Mouse (Mus musculus) lung, adult 2 months (tissue): ENCODE measurements around the gene Tnrc6a. TPM values are rescaled to one million over a fixed set of nuclear protein-coding genes. Genes with fewer than 3 reads are reported as not detected.

Source experiments
- DNase-seq: peaks from one replicate; pipeline ENCODE4 v3.0.0; 2022
- H3K4me1 ChIP-seq: fragments of 200-500 bp; 2 replicates; pipeline ENCODE4 v1.6.1; 2011; ENCODE audit warnings: low read length; ENCODE audit not compliant: control insufficient read depth, insufficient read depth
- H3K4me3 ChIP-seq: fragments of 200-500 bp; replicated peaks from 2 replicates; pipeline ENCODE3; 2011; ENCODE audit warnings: low read depth, mild to moderate bottlenecking, control low read depth, low read length; ENCODE audit errors: extremely low read depth
- CTCF ChIP-seq: fragments of 200-500 bp; IDR thresholded peaks from 2 replicates; pipeline ENCODE4 v1.5.1; 2011; ENCODE audit warnings: mild to moderate bottlenecking, low read length, control low read depth; ENCODE audit not compliant: insufficient read depth
- POLR2A ChIP-seq: fragments of 200-500 bp; IDR thresholded peaks from 2 replicates; pipeline ENCODE4 v1.6.1; 2011; ENCODE audit warnings: low read depth, mild to moderate bottlenecking, control low read depth, low read length, borderline replicate concordance; ENCODE audit errors: extremely low read depth
- WGBS: fragments of 180-500 bp; shearing (Covaris S2); methylation state at CpG from one replicate; pipeline ENCODE4 v1.1.7; 2018; 5-methylcytosine and 5-hydroxymethylcytosine counted together
- polyA plus RNA-seq: library from polyadenylated mRNA; depleted of rRNA; stranded (reverse); fragments of >200 nt; gene quantifications from 2 replicates; pipeline ENCODE4 v1.2.3, GENCODE M21; 2012

Tnrc6a gene
- polyA plus RNA-seq, 1 experiment = 33.2 TPM

GRCm38 (mm10) chr7:123177215-123177614 is 53.5 kb downstream of the Tnrc6a start:
- no peak for DNase-seq
- Histone ChIP-seq H3K4me3 (no peak overlapping the region), H3K4me1 (no peaks in the 10 kb centered on the region)
- no peak for TF ChIP-seq POLR2A
- no peak for TF ChIP-seq CTCF

DNA sequence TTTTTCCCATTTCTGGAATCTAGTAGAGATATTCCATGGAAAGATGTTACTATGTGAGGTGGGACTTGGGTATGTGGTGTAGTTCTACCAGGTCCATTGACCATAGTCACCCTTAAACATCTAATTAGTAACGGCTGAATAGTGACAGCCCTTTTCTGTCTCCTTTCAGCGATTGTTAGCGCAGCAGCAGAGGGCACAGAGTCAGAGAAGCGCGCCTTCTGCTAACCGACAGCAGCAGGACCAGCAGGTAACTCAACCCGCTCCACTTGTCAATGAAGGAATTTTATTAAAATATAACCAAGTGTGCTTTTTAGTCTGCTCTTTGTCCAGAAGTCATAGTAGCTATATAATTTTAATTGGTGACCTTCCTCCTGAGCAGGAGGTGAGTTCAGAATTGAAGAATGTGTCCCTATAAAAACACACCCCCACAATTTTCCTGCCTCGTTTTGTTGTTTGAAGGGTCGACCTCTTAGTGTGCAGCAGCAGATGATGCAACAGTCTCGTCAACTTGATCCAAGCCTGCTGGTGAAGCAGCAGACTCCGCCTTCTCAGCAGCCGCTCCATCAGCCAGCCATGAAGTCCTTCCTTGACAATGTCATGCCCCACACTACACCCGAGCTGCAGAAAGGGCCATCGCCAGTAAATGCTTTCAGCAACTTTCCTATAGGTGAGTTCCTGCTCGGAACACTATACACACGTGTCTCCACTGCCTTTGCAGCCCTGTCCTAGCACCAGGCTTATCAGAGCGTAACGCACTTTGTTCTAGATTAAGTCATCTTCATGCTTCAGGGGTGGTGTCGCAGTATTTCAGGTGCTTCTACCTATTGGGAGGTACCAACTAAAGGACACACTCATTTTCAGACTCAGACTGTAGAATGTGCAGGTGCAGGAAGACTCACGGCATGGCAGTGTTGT is 58.4 kb downstream of the Tnrc6a start:
- H3K4me3 ChIP-seq = no peak overlapping the region
- no peaks in the 10 kb centered on the region for H3K4me1 ChIP-seq
- DNase-seq = no peak
- TF ChIP-seq CTCF = no peak
- no peak for TF ChIP-seq POLR2A
- 78% methylated on average over 20 of the region's 20 CpGs for WGBS

- whole genome bisulfite sequencing = 89% methylated on average over 1 of the region's 1 CpGs
- TF ChIP-seq CTCF = no peak
- TF ChIP-seq POLR2A = no peak
- DNase-seq = no peak
- no peak overlapping the region for H3K4me3 ChIP-seq
- no peaks in the 10 kb centered on the region for H3K4me1 ChIP-seq
Observed at GRCm38 (mm10) chr7:123184891-123185290, 61.2 kb downstream of the Tnrc6a start.

DNA sequence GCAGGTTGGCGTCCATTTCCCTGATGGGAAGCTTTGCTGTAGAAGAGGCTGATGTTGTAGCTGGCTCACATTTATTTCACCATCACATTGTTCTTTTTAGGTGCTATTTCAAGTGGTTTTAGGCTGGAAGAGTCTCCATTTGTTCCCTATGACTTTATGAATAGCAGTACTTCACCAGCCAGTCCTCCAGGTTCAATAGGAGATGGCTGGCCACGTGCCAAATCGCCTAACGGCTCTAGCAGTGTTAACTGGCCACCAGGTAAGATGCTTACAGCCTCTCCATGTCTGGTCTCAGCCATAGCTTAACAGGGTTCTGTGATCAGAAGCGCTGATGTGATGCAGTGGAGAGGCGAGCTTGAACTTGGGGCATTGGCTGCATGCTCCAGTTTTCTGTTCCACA is 62.8 kb downstream of the Tnrc6a start:
- H3K4me1 ChIP-seq = no peaks in the 10 kb centered on the region
- DNase-seq = no peak
- no peak overlapping the region for H3K4me3 ChIP-seq
- WGBS = 79% methylated on average over 6 of the region's 6 CpGs
- TF ChIP-seq POLR2A = no peak
- no peak for TF ChIP-seq CTCF

DNA sequence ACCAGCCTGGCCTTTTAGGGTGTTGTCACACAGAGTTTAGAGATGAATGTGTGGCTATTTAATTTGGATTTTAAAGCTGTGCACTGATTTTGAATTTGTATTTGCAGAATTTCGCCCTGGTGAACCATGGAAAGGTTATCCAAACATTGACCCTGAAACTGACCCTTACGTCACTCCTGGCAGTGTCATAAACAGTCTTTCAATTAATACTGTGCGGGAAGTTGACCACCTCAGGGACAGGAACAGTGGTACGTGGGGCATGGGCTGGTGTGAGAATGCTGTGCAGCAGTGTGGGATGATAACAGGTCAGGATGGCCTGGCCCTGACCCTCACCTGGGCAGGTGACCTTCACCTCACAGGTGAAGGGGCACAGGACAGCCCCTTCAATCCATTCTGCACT is 63.6 kb downstream of the Tnrc6a start:
- TF ChIP-seq POLR2A (no peak), CTCF (no peak)
- no peak for DNase-seq
- WGBS = 60% methylated on average over 4 of the region's 4 CpGs
- Histone ChIP-seq H3K4me3 (no peak overlapping the region), H3K4me1 (no peaks in the 10 kb centered on the region)

DNA sequence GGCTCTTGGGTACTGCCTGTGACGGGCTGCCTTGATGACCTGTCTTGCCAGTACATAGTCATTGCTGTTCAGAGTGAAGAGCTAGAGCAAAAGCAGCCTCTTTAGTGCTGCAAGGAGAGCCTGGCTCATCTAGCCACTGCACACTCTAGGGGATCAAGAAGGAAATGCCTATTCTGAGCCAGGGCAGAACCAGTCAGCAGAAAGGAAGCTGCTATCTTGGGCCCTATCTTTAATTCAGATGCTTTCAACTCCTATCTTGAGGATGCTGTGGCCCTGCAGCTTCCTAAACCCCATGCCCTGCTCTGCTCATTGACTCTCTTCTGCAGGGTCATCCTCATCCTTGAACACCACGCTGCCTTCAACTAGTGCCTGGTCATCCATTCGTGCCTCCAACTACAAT is 64.8 kb downstream of the Tnrc6a start:
- 84% methylated on average over 3 of the region's 3 CpGs for WGBS

DNA sequence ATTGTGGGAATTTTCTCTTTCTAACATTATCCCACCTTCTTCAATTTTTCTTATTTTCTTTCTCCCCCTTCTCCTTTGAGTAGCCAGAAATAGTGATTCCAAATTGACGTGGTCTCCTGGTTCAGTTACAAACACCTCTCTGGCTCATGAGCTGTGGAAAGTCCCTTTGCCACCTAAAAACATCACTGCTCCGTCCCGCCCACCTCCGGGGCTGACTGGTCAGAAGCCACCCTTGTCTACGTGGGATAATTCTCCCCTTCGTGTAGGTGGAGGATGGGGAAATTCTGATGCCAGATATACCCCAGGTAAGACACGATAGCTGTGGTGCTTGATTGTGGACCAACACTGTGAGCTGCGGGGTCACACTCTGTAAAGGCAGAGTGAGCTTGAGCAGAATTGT is 66.1 kb downstream of the Tnrc6a start:
- no peaks in the 10 kb centered on the region for H3K4me1 ChIP-seq
- 96% methylated on average over 8 of the region's 8 CpGs for WGBS
- TF ChIP-seq POLR2A (no peak), CTCF (no peak)
- no peak overlapping the region for H3K4me3 ChIP-seq
- DNase-seq = no peak

More for the DNA sequence above, 64.8 kb downstream of the Tnrc6a start:
- Histone ChIP-seq H3K4me3 (no peak overlapping the region), H3K4me1 (no peaks in the 10 kb centered on the region)
- no peak for TF ChIP-seq CTCF
- TF ChIP-seq POLR2A = no peak
- no peak for DNase-seq

DNA sequence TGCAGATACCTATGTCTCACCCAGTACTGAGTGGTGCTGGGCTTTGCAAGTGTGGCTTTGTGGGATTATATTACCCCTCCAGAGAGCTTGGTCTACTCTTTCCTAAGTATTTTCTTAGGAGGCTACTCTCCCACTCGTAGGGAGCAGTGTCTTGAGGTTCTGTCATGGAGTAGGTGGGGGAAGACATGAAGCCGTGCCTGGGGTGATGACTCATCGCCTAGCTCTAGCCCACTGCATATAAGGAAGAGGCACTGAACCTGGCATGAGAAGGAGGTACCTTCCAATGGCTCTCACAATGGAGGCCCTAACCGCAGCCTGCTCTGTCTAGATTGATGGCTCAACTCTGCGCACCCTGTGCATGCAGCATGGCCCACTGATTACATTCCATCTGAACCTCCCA is 68.0 kb downstream of the Tnrc6a start:
- H3K4me3 ChIP-seq = no peak overlapping the region
- 79% methylated on average over 5 of the region's 5 CpGs for WGBS
- no peak for DNase-seq
- no peaks in the 10 kb centered on the region for H3K4me1 ChIP-seq
- TF ChIP-seq CTCF (no peak), POLR2A (no peak)

- H3K4me3 ChIP-seq = no peak overlapping the region
- no peaks in the 10 kb centered on the region for H3K4me1 ChIP-seq
- DNase-seq = no peak
- TF ChIP-seq POLR2A (no peak), CTCF (no peak)
- WGBS = 89% methylated on average over 12 of the region's 12 CpGs
Observed at GRCm38 (mm10) chr7:123193201-123193600, 69.5 kb downstream of the Tnrc6a start.

GRCm38 (mm10) chr7:123194696-123195095 is 71.0 kb downstream of the Tnrc6a start:
- DNase-seq = no peak
- TF ChIP-seq POLR2A (no peak), CTCF (no peak)
- H3K4me3 ChIP-seq = no peak overlapping the region
- WGBS = 87% methylated on average over 8 of the region's 8 CpGs
- H3K4me1 ChIP-seq = no peaks in the 10 kb centered on the region
